Mouse (Mus musculus): ENCODE data around the gene Rgs7bp.

Gene Rgs7bp

GRCm38 (mm10) chr13:105054181-105054940 is at the start of gene Rgs7bp:
Rgs7bp (minus strand) TSS chr13:105054930.
- peak; percentile 12 for DNase-seq (ENCODE audit: low spot score)

DNA sequence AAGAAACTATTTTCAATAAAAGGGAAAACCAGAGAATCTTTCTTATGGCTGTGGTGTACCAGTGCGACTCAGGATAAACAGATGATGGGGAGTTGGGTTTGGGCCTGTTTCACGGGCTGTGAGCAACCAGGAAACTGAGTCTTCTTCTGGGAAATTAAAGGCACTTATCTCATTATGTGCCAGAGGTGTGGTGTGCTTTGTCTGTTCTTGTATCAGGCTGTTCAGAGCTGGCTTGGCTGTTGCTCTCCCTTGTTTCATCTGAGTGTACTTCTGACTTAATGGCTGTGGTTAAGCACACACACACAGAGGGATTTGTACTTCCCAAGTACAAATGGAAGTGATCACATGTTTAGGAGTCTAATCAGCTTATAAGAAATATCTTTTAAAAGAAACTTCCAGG is 49.7 kb upstream of the Rgs7bp start:
- DNase-seq (ENCODE audit: low spot score): no peak

GRCm38 (mm10) chr13:105100705-105101104 is 46.0 kb upstream of the Rgs7bp start:
- DNase-seq (ENCODE audit: low spot score): no peak

DNA sequence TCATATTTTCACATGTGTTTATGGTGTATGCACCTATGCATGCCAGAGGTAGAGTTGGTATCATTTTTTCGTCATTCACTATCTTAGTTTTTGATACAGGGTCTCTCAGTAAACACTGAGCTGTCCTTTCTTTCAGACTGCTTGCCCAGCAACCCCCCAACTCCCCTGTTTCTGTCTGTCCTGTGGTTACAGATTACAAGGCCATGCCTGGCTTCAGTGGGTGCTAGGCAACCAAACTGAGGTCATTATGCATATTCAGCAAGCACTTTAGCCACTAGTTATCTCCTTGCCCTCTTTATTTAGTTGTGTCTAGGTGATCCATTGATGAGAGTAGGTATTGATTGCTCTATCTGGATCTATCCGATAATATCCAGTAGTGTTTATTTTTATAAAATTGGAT is 41.6 kb upstream of the Rgs7bp start:
- no peak for DNase-seq (ENCODE audit: low spot score)

DNA sequence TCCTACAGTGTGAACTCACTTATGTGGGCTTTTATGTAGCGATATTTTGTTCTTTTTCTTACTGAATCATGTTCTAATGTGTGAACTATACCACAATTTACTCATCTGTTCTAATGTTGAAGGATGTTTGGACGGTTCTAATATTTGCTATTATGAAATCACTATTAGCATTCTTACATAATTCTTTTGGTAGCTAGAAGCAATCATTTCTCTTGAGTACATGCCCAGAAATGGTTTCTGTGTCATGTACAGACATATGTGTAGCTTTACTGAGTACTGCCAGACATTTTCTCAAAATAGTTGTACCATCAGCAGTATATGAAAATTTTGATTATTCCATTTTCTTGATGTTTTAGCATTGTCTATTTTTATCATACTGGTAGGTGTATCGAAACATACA is 34.5 kb upstream of the Rgs7bp start:
- DNase-seq (ENCODE audit: low spot score): no peak

DNA sequence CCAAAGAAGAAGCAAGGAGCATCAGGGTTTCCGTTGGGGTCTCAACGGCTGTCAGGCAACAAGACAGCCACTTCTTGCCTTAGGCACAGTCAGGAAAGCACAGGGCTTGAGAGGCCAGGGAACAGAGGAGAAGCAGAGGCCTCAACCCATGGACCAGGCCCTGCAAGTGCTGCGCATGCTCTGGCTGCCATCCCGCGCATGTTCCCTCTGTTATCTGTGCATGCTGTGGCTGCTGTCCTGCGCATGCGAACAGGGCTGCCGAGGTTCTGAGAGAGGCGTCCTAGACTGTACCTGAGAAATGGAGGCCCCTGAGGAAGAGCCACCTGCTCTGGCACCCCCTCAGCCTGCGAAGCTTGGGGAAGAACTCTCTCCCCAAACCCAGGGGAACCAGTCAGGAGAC is 27.1 kb upstream of the Rgs7bp start, which contains the start of gene 4933425L06Rik:
Gene 4933425L06Rik, plus strand, starts transcription at position 261 of the 400 bp plus-strand sequence.
- DNase-seq (ENCODE audit: low spot score): no peak

- DNase-seq (ENCODE audit: low spot score): no peak
Measured at GRCm38 (mm10) chr13:105066890-105067845, 12.4 kb upstream of the Rgs7bp start.

DNA sequence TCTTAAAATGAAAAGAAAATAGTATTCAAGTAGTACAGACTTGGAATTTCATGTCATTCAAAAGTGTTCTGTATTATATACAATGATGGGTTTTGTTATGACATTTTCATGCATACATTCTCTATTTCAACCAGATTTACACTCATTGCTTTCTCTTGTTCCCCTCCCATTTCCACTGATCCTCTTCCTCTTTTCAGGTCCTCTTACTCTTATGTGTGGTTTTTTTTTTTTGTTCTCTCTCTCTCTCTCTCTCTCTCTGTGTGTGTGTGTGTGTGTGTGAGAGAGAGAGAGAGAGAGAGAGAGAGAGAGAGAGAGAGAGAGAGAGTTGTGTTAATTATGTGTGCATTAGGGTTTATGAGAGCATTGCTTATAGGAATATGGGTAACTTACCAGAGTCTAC is 11.4 kb upstream of the Rgs7bp start:
- no peak for DNase-seq (ENCODE audit: low spot score)

GRCm38 (mm10) chr13:105055374-105055773 is 644 bp upstream of the Rgs7bp start:
- DNase-seq (ENCODE audit: low spot score): no peak

DNA sequence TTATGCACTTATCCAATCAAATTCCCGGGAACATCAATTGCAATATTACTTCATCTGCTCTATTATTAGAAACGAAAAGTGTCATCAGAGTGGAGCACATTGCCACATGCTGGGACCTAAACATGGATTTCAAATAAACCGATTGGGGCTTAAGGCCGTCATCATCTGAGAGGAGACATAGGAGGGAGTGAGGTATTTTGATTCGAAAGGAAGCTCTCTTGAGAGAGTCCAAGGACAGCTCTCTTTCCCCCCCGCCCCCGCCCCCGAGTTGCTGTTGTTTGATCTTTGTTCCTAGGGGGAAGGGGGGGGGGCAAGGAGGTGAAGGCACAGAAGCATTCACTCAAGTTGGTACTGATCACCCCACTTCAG is 195 bp upstream of the Rgs7bp start:
- no peak for DNase-seq (ENCODE audit: low spot score)

DNA sequence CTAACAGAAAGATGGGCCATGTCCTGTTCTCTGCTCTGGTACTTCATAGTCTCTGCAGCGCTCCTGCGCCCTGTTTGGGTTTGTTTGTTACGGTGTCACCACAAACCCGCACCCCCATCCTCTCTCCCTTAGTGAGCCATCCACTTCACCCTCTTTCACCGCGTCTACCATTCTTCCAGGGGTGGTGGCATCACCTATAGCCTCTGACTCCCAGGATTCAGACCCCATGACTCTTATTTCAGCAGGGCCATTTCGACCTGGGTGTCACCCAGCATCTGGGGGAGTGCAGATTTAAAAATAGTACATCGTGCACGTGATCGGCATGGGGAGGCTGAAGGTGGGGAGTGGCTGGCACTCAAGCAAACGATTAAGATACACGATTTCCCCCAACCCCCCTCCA is 1.1 kb downstream of the Rgs7bp start:
- no peak for DNase-seq (ENCODE audit: low spot score)

DNA sequence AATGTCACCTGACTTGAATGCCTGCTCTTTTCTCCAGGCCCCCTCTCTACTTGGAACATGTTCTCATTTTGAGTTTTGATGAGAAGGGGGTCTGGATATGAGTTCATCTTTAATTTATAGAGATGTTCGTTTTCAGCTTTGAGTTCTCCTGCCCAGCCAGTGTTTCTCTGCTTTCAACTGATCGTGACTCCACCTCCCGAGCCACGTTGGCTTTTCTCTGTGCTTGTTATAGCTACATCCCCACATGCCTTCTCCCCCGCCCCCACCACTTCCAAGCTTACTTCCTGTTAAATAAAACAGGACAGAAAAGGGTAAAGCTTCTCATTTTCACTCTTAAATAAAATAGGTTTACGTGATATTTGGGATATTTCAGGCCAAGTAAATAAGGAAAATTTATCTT is 3.3 kb downstream of the Rgs7bp start:
- no peak for DNase-seq (ENCODE audit: low spot score)

DNA sequence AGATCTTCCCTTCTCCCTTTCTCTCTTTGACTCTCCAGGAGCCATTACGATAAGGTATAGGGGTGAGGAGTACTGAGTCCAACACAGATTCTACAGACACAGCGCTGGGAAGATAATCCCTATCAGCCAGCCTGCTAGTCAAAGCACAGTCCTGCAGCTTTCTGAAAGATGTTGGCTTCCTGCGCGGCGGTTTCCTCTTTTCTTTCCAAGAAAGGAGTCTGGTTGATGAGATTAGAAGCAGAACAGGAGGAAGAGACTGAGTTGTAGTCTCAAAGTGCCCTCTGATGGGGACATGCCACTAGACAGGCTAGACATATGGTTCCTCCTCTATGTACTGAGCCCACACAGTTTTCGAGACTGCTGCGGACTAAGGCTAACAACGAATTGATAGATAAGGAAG is 6.1 kb downstream of the Rgs7bp start:
- DNase-seq (ENCODE audit: low spot score): no peak

DNA sequence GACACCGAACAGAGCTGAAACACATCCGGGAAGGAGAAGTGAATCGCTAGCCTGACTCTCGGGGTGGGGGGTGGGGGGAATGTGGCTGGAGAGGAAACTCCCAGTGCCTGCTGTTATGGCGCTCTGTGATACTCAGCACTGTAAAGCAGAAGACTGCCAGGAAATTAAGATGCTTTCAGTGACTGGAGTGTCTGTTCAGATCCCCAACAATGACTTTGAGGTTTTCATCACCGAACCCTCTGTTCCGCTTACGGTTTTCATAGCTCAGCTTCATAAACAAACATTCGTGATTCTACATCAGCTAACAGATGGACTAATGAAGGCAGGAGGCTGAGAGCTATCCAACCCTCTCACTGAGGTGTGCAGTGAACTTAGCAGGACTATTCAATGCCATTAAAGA is 7.4 kb downstream of the Rgs7bp start:
- no peak for DNase-seq (ENCODE audit: low spot score)

DNA sequence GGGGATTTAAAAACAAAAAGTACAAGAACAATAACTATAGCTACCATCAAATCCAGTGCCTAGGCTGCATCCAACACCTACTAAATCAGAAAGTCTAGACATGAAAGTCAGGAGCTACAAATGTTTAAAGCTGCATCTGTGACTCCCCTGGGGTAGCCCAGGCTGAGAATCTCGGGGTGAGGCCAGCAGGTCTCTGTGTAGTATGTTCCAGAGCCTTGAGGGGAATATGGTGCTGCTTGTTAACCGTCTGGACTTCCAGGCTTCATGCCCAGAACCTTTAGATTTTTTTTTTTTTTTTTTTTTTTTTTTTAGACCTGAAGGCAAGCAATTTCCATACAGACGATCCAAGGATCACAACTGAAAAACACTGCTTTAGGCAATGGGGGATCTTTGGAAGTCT is 10.8 kb downstream of the Rgs7bp start:
- DNase-seq (ENCODE audit: low spot score): no peak

GRCm38 (mm10) chr13:105038334-105038733 is 16.4 kb downstream of the Rgs7bp start:
- no peak for DNase-seq (ENCODE audit: low spot score)

DNA sequence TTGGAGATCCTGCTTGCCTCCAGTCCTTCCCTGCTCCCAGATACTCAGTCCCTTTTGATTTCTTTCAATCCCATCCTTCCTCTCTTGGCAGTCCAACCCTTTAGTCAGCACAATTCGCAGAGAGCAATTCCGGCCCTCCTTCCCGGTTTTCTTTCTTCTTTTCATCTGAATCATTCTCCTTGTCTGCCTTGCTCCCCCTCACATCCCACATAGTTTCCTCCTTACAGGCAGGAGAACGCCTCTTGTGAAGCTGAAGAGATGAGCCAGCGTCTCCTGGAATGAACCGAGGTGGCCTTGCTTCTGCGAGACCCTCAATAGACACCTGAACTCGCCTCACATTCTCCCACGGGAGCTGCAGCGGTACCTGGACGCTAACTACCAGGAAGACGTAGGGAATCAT is 16.9 kb downstream of the Rgs7bp start:
- DNase-seq (ENCODE audit: low spot score): no peak

- DNase-seq (ENCODE audit: low spot score): no peak
Measured at GRCm38 (mm10) chr13:105031882-105032281, 22.8 kb downstream of the Rgs7bp start.

GRCm38 (mm10) chr13:105028276-105028675 is 26.5 kb downstream of the Rgs7bp start:
- DNase-seq (ENCODE audit: low spot score): no peak

GRCm38 (mm10) chr13:105016577-105016976 is 38.2 kb downstream of the Rgs7bp start:
- no peak for DNase-seq (ENCODE audit: low spot score)

GRCm38 (mm10) chr13:105015710-105016404 is 38.9 kb downstream of the Rgs7bp start:
- no peak for DNase-seq (ENCODE audit: low spot score)

- no peak for DNase-seq (ENCODE audit: low spot score)
Measured at GRCm38 (mm10) chr13:105011300-105011699, 43.4 kb downstream of the Rgs7bp start.

DNA sequence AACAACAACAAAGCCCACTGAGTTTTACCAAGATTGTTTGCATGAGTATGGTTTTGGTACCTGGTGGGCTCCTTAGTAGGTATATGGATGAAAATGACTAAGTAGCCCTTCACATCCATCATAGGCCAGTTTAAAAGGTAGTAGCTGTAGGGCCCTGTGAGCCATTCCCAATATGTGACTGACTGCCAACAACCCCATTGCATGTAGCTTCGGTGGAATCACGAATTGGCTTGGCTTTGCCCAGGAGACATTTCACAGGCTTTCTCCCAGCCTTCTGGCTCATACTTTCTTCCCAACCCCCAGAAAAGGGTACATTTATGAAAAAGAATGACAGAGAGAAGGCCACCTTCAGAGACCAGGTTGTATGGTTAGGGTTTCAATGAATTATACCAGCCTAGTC is 45.8 kb downstream of the Rgs7bp start:
- no peak for DNase-seq (ENCODE audit: low spot score)
